Mouse (Mus musculus): ENCODE measurements around the gene Glis3. TPM values are rescaled to one million over a fixed set of nuclear protein-coding genes. Genes with fewer than 3 reads are reported as not detected.

Gene Glis3
- total RNA-seq, 2 experiments from 2014 or later, result 7.8 to 8.1 TPM

GRCm38 (mm10) chr19:28265776-28266175, 414.1 kb downstream of the Glis3 start:
- no peak for DNase-seq (ENCODE audit: low spot score in 2 of 2)

GRCm38 (mm10) chr19:28258907-28259675, 420.8 kb downstream of the Glis3 start:
- DNase-seq (ENCODE audit: low spot score in 2 of 2), result no peak

GRCm38 (mm10) chr19:28258480-28258879, 421.4 kb downstream of the Glis3 start:
- no peak for DNase-seq (ENCODE audit: low spot score in 2 of 2)

GRCm38 (mm10) chr19:28247345-28247744, 432.5 kb downstream of the Glis3 start:
- no peak for DNase-seq (ENCODE audit: low spot score in 2 of 2)

- DNase-seq (ENCODE audit: low spot score in 2 of 2), result no peak
Measured at GRCm38 (mm10) chr19:28246186-28246585, 433.7 kb downstream of the Glis3 start.

- no peak for DNase-seq (ENCODE audit: low spot score in 2 of 2)
Measured at GRCm38 (mm10) chr19:28238073-28238472, 441.8 kb downstream of the Glis3 start.

- no peak for DNase-seq (ENCODE audit: low spot score in 2 of 2)
Measured at GRCm38 (mm10) chr19:28237621-28238020, 442.3 kb downstream of the Glis3 start.

GRCm38 (mm10) chr19:28235571-28235970, 444.3 kb downstream of the Glis3 start:
- no peak for DNase-seq (ENCODE audit: low spot score in 2 of 2)

- DNase-seq (ENCODE audit: low spot score in 2 of 2), result no peak
Measured at GRCm38 (mm10) chr19:28235096-28235495, 444.8 kb downstream of the Glis3 start.

- no peak for DNase-seq (ENCODE audit: low spot score in 2 of 2)
Measured at GRCm38 (mm10) chr19:28234676-28235075, 445.2 kb downstream of the Glis3 start.

- DNase-seq (ENCODE audit: low spot score in 2 of 2), result no peak
Measured at GRCm38 (mm10) chr19:28231511-28231910, 448.4 kb downstream of the Glis3 start.

- DNase-seq (ENCODE audit: low spot score in 2 of 2), result no peak
Measured at GRCm38 (mm10) chr19:28227526-28227925, 452.4 kb downstream of the Glis3 start.

GRCm38 (mm10) chr19:28225651-28226050, 454.2 kb downstream of the Glis3 start:
- DNase-seq (ENCODE audit: low spot score in 2 of 2), result no peak

GRCm38 (mm10) chr19:28211630-28212029, 468.2 kb downstream of the Glis3 start:
- DNase-seq (ENCODE audit: low spot score in 2 of 2), result no peak

Other genes starting within 250 kb of the Glis3 start
- 1 to 10 TPM; 1.1 to 2.8 TPM for gene Slc1a1, start 155.0 kb upstream of the Glis3 start, total RNA-seq (2021)

Measured in adrenal gland, adult 18-20 months (tissue).